Mouse (Mus musculus): ENCODE measurements around the gene Pcdh7. TPM values are rescaled to one million over a fixed set of nuclear protein-coding genes. Genes with fewer than 3 reads are reported as not detected.

The Pcdh7 gene
- total RNA-seq, 2 experiments from 2014 or later: 143 to 159 TPM

GRCm38 (mm10) chr5:57781950-57782349 lies 64.2 kb downstream of the Pcdh7 start:
- DNase-seq (ENCODE audit: low spot score in 2 of 2): no peak
- intact Hi-C loops (cut with DNase I): no loop called here

- intact Hi-C loops (cut with DNase I): no loop called here
- no peak for DNase-seq (ENCODE audit: low spot score in 2 of 2)
These were observed 64.8 kb downstream of the Pcdh7 start for GRCm38 (mm10) chr5:57782546-57782945.

DNA sequence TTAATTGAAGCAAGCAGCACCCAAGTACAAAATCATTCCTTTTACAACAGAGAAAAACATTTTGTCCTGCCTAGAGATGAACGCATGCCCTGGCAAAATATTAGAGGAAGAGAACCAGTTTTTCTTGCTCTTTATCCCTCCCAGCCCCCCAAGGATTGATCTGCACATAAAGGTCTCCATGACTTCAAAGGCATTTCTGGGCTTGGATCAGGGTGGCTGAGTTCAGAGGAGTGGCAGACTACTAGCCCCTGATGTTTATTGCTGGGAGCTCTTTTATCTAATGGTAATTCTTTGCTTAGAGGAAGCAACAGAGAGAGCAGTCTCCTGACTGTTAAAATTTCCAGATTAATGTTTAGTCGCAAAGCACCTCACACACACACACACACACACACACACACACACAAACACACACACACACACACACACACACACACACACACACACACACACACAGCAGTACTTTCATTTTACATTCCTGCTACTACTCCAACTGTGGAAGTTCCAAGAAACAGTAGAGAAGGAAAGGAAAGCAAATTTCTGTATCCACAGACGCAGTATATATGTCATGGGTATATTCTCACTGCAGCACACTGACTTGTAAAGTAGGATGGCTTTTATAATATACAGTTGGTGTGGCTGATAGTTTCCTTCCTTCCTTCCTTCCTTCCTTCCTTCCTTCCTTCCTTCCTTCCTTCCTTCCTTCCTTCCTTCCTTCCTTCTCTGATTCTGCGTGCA lies 71.2 kb downstream of the Pcdh7 start:
- intact Hi-C loops (cut with DNase I): no loop called here
- no peak for DNase-seq (ENCODE audit: low spot score in 2 of 2)

DNA sequence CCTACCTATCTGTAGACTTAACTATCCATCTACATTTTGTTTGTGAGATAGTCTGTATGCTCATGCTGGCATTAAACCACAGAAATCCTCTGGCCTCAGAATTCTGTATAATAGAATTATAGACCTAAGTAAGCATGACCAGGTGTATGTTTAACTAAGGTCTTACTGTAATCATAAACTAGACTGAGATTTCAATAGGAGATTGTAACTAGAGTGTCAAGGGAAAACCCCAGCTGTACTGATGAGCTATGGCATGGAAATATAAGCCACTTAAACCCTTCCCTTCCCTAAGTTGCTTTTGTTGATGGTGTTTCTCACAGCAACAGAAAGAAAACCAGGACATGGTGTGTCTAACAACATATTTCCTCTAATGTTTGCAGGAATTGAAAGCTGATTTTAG lies 78.6 kb downstream of the Pcdh7 start:
- DNase-seq (ENCODE audit: low spot score in 2 of 2): no peak

GRCm38 (mm10) chr5:57797951-57798670 lies 80.3 kb downstream of the Pcdh7 start:
- intact Hi-C loops (cut with DNase I): no loop called here
- DNase-seq (ENCODE audit: low spot score in 2 of 2): no peak

More for the DNA sequence above, 78.6 kb downstream of the Pcdh7 start:
- intact Hi-C loops (cut with DNase I): no loop called here

DNA sequence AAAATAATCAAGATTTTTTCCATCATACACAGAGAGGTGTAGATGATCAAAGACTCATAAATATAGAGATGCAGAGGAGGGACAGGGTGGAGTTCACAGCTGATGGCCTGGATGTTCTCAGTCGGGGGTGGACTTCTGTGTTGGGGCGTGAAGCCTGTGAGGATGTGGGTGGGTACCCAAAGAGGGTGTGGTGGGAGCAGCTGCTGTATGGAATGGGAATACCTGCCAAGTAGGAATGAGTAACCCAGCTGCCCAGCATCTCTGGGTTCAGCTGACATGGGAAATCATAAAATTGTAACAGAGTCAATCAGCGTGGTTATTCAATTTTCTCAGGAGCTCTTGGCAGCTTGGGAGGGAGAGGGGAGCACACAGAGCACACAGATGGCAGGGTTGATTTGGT lies 85.3 kb downstream of the Pcdh7 start:
- intact Hi-C loops (cut with DNase I): no loop called here
- no peak for DNase-seq (ENCODE audit: low spot score in 2 of 2)

DNA sequence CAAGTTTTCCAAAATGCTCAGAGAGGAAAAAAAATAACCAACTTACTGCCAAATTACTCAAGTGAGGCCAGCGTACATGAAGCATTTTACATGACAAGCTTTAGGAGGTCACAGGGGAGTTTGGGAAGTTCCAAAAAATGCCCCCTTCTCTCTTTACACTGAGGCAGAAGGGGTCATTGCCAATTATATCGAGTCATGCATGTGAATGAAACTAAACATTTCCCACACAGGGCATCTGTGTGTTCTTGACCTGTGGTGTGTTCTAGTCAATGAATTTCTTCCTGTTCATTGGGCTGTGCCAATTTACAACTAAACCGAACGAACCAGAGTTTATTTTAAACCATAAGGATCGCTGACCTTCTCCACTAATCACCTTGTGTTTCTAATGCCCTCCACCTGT lies 86.1 kb downstream of the Pcdh7 start:
- intact Hi-C loops (cut with DNase I): no loop called here
- DNase-seq (ENCODE audit: low spot score in 2 of 2): no peak

GRCm38 (mm10) chr5:57807350-57807749 lies 89.6 kb downstream of the Pcdh7 start:
- intact Hi-C loops (cut with DNase I): no loop called here
- no peak for DNase-seq (ENCODE audit: low spot score in 2 of 2)

DNA sequence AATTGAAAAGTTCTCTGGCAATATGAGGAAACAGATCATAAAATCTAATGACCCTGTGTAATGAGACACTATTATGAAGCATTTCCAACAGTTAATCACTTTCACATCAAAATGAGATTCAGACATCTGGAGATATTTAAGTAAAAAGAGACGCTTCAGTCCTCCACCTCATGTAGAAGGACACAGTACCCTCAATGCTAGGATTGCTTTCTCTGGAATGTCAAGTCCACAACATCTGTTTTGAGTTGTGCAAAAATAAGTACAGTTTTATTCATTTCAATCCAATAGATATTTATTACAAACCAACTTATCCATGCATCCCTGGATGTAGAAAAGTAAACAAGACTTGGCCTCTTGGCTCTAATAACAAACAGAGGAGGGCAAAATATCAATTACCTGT lies 92.9 kb downstream of the Pcdh7 start:
- intact Hi-C loops (cut with DNase I): no loop called here

DNA sequence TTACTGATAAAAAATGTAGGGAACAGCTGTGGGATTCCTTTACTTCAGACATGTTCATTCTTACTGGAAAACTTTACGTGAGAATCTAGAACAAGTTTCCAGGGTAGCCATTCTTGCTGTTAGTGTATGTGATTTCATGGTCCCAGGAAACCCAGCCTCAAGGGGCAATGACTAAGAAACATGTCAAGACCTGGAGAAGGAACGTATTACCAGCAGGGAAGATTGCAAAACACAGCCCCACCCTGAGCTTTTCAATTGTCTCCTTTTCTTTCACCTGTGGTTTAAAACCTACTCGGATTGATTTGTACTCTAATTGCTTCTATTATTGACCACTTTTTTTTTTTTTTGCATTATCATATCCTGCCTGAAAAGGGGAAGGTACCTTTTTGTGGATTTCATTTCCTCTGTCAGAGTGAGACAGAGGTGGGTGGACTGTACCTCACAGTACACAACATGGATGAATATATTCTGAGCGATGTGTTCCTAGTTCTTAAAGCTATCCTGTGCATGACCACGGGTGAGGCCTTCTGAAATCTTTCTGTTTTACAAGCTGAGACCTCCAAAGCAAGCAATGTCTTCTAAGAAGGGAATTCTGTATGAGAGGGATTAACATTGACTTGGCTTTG lies 98.3 kb downstream of the Pcdh7 start:
- intact Hi-C loops (cut with DNase I): no loop called here
- no peak for DNase-seq (ENCODE audit: low spot score in 2 of 2)

More for the DNA sequence above, 92.9 kb downstream of the Pcdh7 start:
- no peak for DNase-seq (ENCODE audit: low spot score in 2 of 2)

DNA sequence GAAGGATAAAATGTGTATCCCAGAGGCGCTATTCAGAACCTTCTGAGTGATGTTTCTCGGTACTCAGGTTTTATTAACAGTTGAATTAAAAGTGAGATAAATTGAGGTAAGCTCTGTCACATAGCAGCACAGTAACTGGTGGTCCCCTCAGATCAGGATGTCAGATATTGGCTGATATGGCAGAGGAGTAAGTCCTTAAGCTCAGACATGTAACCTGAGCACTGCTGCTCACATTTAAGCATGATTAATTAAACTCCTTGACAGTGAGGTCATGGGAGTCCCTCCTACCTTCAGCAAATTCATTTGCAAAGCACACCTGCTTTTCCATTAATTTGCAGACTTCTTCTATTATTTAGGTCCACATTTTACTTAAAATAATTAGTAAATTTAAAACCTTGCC lies 102.0 kb downstream of the Pcdh7 start:
- no peak for DNase-seq (ENCODE audit: low spot score in 2 of 2)
- intact Hi-C loops (cut with DNase I): no loop called here

DNA sequence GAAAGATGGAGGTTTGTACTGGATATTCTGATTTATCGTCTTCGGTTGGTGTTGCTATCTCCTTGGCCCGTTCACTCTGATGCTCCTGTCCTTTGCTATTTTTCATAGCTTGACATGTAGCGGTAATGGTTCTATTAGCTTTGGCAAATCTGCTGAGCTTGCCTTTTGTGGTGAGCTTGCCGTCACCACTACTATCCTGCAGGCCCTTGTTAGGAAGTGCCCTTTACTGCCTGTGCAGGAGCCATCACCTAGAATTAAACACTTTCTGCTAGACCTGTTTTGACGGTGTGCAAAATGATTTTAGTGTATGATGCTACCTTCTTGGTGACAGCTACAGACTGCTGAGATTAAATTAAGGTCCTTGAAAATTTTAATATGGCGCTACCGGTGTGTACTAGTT lies 103.3 kb downstream of the Pcdh7 start:
- intact Hi-C loops (cut with DNase I): no loop called here
- DNase-seq (ENCODE audit: low spot score in 2 of 2): no peak

- DNase-seq (ENCODE audit: low spot score in 2 of 2): no peak
- intact Hi-C loops (cut with DNase I): no loop called here
These were observed 110.7 kb downstream of the Pcdh7 start for GRCm38 (mm10) chr5:57828437-57828836.

- intact Hi-C loops (cut with DNase I): no loop called here
- DNase-seq (ENCODE audit: low spot score in 2 of 2): no peak
These were observed 119.4 kb downstream of the Pcdh7 start for GRCm38 (mm10) chr5:57837150-57837549.

DNA sequence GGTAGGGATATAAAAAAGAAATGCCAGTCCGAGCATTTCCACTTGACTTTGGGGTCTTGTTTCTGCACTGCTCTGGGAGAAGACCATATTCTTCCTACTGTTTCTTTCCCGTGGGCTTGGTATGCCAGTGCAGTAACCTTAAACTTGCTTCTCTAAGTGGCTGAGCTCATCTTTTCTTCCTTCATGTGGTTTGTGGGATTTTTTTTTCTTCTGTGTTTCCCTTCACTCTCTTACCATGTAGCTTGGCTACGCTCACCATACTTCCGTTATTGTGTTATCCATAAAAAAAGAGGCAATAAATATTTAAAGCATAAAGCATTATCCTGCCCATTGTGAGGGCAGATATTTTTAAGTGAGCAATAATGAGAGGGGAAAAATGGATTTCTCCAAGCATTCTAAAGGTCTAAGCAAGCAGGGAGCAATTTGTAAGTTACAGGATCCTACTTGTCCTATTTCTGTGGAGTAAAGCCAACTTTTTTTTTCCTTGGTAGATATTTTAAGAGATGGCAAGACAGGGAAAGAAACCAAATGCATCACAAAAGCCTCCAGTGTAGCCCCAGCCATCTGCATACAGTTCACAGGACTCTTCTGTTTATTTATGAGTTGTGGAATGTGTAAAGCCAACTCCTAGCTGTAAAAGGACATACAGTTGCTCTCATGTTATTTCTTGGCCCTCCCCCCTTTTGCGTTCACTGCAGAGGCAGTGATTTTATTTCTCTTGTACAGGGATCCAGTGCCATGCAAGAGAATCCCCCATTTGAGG lies 123.8 kb downstream of the Pcdh7 start:
- intact Hi-C loops (cut with DNase I): no loop called here
- DNase-seq (ENCODE audit: low spot score in 2 of 2): peak in 1 of 2 experiments; percentile 43

DNA sequence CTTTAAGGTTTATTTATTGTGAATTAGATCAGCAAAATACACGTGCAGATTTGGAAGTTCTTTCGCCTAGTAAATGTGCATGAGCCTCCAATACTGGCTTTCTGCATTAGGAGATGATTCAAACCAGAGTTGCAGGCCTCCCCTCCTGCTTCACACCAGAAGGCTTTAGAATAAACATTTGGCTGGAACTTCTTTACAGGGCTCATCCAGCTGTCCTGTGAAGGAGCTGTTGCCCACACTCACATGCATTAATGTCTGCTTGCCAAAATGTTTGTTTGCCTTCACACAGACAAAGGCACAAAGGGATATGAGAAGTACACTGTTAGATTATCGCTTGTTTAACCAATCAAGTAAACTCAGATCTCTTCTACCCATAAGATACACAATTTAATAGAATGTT lies 129.7 kb downstream of the Pcdh7 start:
- peak; percentile 29 to 43 for DNase-seq (ENCODE audit: low spot score in 2 of 2)
- intact Hi-C loops (cut with DNase I): no loop called here

- intact Hi-C loops (cut with DNase I): no loop called here
- no peak for DNase-seq (ENCODE audit: low spot score in 2 of 2)
These were observed 132.3 kb downstream of the Pcdh7 start for GRCm38 (mm10) chr5:57850111-57850510.

- intact Hi-C loops (cut with DNase I): no loop called here
- no peak for DNase-seq (ENCODE audit: low spot score in 2 of 2)
These were observed 139.5 kb downstream of the Pcdh7 start for GRCm38 (mm10) chr5:57857316-57857715.

- intact Hi-C loops (cut with DNase I): no loop called here
These were observed 146.5 kb downstream of the Pcdh7 start for GRCm38 (mm10) chr5:57864254-57864653.

GRCm38 (mm10) chr5:57865256-57865655 lies 147.5 kb downstream of the Pcdh7 start:
- intact Hi-C loops (cut with DNase I): loop anchor here (5.0 kb wide), 1 partner anchor 148 kb away; the partner anchor contains the start of gene Pcdh7
- no peak for DNase-seq (ENCODE audit: low spot score in 2 of 2)

More at GRCm38 (mm10) chr5:57864254-57864653, 146.5 kb downstream of the Pcdh7 start:
- DNase-seq (ENCODE audit: low spot score in 2 of 2): no peak
